Mouse (Mus musculus) bone marrow macrophage, adult 2 months (primary cell): Measurements from ENCODE around the gene Pcbp3. TPM values are rescaled to one million over a fixed set of nuclear protein-coding genes. Genes with fewer than 3 reads are reported as not detected.
A peak's percentile ranks its signal among the peaks of the same experiment; 100 is the strongest.

Source experiments
- H3K27ac ChIP-seq: 2 replicates; pipeline ENCODE4 v1.5.1; 2012; ENCODE audit warnings: low read depth, low read length; ENCODE audit not compliant: insufficient read depth
- H3K4me1 ChIP-seq: 2 replicates; pipeline ENCODE4 v1.6.1; 2012; ENCODE audit warnings: low read length; ENCODE audit not compliant: control insufficient read depth, insufficient read depth
- H3K4me3 ChIP-seq: 2 replicates; pipeline ENCODE4 v1.5.1; 2012; ENCODE audit warnings: mild to moderate bottlenecking, low read length, moderate library complexity; ENCODE audit not compliant: insufficient read depth
- CTCF ChIP-seq: IDR thresholded peaks from 2 replicates; pipeline ENCODE4 v1.5.1; 2012; ENCODE audit warnings: low read depth, mild to moderate bottlenecking, low read length, moderate library complexity
- POLR2A ChIP-seq: IDR thresholded peaks from 2 replicates; pipeline ENCODE4 v1.6.1; 2012; ENCODE audit warnings: mild to moderate bottlenecking, low read depth, low read length, borderline replicate concordance
- polyA plus RNA-seq: library from polyadenylated mRNA; stranded (reverse); fragments of >200 nt; gene quantifications from 2 replicates; pipeline ENCODE4 v1.2.4, GENCODE M21; 2012; ENCODE audit not compliant: missing spikeins, insufficient read depth, insufficient read length

The Pcbp3 gene
- polyA plus RNA-seq, 1 experiment: 6.1 TPM

DNA sequence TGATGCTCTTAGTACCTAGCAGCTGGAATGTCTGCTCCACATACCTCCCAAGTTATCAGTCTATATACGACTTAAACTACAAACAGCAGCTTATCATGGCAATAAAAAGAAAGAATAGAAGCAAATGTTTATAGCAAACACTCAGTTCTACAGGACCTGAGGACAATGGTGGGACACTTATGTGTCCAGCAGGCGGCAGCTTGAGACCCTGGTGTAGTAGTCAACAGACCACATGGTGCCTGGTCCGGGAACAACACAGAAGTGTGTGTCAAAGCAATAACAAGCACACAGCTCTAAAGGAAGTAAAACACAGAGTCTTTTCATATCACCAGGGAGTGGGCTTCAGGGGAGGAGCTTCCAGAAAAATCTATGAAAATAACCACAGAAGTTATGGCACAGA, 100.7 kb downstream of the Pcbp3 start:
- Histone ChIP-seq H3K4me1 (no peaks in the 10 kb centered on the region), H3K27ac (no peak overlapping the region), H3K4me3 (no peak overlapping the region)
- TF ChIP-seq CTCF (no peak), POLR2A (no peak)

DNA sequence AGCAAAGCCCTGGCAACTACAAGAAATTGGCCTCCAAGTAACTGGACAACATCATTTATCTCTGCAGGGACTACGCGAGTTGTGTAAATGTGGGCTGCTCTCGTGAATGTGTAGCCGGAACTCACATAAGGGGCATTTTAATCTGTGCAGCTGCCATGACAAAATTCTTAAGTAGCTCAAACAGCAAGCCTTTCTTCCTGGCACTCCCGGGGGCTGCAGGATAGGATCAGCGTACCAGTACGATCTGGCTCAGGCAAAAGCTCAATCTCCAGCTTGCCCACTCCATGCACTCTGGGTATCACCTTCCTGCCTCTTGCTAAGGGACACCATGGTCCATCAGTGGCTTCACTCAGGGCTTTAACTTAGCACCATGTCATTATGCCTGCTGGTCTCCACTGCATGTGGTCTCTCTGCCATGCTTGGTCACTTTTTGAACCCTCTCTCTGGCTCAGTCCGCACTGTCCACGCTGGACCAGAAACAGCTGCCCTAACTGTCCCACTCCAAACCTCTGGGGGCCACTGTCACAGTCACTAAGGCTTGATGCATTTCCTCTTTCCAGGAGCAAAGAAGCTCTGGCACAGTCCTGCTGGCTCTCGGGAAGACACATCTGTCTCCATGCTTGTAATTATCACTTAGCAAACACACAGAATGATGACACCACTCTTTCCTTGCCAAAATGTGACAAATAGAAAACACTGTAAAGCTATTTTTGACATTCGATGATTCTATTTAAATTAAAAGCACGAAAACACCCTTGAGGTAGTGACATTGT, 102.1 kb downstream of the Pcbp3 start:
- H3K4me1 ChIP-seq: no peaks in the 10 kb centered on the region
- no peak overlapping the region for H3K4me3 ChIP-seq
- no peak for TF ChIP-seq CTCF
- TF ChIP-seq POLR2A: no peak
- H3K27ac ChIP-seq: no peak overlapping the region

DNA sequence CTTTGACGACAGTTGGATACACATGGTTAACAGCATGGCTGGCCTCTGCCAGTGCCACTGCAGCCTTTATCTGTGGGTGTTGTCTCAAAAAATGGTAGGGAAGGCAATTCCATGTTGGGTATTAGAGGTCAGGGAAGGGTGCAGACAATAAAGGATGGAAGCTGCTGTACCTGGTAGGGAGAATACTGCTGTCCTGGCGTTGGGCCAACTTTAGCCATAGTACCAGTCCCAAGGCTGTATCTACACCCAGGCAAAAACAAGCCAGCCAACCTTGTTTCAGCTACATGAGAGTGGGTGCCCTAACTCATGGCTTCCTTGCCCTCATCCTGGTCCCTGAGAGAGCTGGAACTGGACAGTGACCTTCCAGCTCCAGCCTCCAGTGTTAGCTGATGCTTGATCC, 103.8 kb downstream of the Pcbp3 start:
- TF ChIP-seq CTCF (no peak), POLR2A (no peak)
- Histone ChIP-seq H3K4me1 (no peaks in the 10 kb centered on the region), H3K4me3 (no peak overlapping the region), H3K27ac (no peak overlapping the region)

DNA sequence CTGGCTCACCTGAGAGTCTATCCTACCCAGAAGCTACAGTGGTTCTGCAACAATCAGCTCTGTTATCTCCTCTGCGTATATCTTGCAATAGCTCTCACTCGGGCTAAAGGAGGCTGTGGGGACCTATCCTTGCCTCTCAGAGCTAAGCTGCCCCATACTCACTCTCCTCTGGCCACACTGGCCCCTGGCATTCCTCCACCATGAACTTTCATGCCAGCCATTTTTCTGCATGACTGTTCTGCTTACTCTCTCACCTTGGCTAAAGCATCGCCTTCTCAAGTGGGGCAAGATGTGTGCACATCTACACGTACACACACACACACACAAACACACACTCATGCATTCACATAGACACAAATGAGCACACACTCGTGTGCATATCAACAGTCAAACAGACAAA, 115.2 kb downstream of the Pcbp3 start:
- Histone ChIP-seq H3K27ac (no peak overlapping the region), H3K4me3 (no peak overlapping the region), H3K4me1 (no peaks in the 10 kb centered on the region)
- no peak for TF ChIP-seq CTCF
- TF ChIP-seq POLR2A: no peak

DNA sequence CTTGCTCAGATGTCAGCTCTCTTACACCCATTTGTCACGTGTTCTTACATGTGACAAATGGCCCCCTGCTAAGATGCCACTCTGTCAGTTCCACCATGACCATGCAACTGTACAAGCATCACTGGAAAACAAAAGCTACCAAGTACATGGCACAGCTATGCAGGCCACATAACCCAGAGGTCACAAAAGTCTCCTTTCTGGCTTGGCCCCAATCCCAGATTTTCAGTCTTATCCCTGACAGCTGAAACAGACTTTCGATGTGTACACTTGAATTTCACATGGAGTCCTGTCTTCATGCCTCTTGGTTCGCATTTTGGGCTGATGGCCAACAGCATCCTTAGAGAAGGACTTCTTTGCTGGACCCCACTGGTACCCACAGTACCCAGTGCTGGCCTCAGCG, 116.8 kb downstream of the Pcbp3 start:
- Histone ChIP-seq H3K4me3 (no peak overlapping the region), H3K27ac (no peak overlapping the region), H3K4me1 (no peaks in the 10 kb centered on the region)
- no peak for TF ChIP-seq CTCF
- no peak for TF ChIP-seq POLR2A

DNA sequence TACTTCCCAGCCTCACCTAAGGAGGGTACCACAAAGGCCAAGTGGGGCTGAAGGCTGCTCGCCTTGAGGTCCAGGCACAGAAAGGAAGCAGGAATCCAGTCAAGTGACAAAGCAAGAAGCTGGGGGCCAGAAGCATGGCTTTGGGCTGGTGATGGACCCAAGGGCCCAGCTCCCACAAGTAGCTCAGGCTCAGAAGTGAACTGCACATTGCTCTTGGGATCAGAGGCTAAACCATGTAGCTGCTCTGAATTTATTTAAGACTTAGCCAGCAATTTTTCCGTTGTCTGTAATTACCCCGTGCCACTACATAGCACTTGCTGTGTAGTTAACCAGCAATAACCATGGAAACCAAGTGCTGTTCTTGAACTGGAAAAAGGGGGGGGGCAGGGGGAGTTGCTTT, 117.3 kb downstream of the Pcbp3 start:
- H3K4me1 ChIP-seq: no peaks in the 10 kb centered on the region
- TF ChIP-seq CTCF (no peak), POLR2A (no peak)
- H3K4me3 ChIP-seq: no peak overlapping the region
- no peak overlapping the region for H3K27ac ChIP-seq

DNA sequence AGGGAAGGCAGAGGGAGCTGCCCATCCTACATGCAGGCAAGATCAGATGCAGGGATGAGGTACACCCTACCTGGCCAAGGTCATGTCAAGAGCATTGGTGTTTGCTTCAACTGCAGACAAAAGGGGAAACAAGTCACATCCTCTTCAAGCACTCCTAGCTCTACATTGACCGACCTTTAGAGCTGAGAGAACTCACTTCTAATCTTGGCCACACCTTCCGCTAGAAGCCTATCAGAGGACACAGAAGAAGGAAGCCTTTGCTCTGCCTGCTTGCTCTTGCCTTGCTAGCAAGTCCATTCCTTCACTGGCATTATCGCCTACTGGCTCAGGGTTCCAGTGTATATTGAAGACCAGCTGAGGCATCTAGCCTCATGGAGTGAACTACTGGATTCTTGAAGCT, 119.6 kb downstream of the Pcbp3 start:
- Histone ChIP-seq H3K4me3 (no peak overlapping the region), H3K27ac (no peak overlapping the region), H3K4me1 (no peaks in the 10 kb centered on the region)
- TF ChIP-seq CTCF: no peak
- no peak for TF ChIP-seq POLR2A

DNA sequence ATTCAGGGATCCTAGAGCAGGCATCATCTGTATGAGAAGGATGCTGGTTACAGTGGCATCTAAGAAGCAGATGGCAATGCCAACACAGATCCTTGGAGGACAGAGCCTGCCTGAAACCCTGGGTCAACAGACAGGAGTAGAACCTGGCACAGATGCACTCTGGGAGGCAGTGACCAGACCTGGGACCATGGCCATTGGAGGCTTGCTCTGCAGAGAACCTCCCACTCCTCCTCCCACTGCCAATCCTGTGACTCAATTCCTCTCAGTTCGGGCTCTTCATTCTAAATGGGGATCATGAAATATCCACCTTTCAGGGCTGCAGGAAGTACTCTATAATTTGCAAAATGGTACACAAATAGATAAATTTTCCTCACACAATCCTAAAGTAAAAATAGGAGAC, 120.5 kb downstream of the Pcbp3 start:
- TF ChIP-seq CTCF (no peak), POLR2A (no peak)
- Histone ChIP-seq H3K27ac (no peak overlapping the region), H3K4me3 (no peak overlapping the region), H3K4me1 (no peaks in the 10 kb centered on the region)

DNA sequence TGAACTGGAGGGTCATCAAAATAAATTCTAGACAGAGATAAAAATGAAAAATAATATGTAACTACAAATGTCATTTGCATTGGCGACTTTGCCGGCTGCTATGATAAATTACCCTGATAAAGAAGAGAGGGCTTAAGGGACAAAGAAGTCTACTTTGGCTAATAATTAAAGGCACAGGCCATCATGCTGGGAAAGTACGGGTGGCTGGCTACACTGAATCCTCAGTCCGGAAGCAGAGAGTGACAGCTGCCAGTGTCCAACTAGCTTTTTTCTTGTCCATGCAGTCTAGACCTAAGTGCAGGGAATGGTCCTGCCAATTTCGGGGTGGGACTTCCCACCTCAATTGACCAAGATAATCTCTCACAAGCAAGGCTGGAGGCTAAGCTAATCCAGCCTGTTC, 121.1 kb downstream of the Pcbp3 start:
- Histone ChIP-seq H3K27ac (no peak overlapping the region), H3K4me1 (no peaks in the 10 kb centered on the region), H3K4me3 (no peak overlapping the region)
- TF ChIP-seq POLR2A: no peak
- TF ChIP-seq CTCF: no peak

DNA sequence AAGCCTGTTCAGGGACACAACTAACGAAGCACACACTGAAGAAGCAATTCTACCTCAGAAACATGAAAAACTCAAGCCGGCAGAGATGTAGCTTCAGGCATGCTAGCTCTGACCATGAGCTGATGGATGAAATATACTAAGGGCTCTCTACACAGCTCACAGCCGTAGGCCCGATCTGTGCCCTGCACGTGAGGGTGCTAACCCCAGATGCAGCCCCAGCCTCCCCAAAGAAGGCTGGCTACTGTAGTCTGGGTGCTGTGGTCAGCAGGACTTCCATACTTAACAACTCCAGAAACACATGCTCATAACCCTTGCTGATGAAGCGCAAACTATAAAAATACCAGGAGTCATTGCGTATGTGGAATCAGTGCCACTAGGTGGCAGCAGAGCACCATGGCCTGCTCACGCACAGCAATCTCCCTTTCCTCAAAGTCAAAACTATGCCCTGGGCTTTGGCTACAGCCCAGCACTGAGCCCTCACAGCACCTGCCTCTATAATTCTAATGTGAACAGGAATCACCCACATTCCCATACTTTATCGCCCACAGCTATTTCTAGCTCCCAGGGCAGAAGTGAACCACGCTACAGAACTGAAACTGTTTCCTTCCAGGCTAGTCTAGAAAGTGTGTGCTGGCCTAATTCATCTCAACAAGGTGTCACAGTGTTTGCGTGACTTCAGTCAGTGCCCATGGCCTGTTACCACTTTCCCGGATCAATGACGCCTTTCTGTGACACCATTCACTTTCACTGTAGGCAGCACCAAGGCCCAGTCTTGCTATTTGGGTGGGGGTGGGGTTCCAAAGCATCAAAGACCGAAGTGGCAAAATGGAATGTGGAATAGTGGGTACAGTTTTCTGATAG, 126.0 kb downstream of the Pcbp3 start:
- Histone ChIP-seq H3K27ac (no peak overlapping the region), H3K4me1 (no peaks in the 10 kb centered on the region), H3K4me3 (no peak overlapping the region)
- no peak for TF ChIP-seq POLR2A
- TF ChIP-seq CTCF: peak; percentile 97
